Mouse (Mus musculus) ES-E14 (cell line): ENCODE measurements around the gene Edem1.

Experiments
- HCFC1 ChIP-seq: IDR thresholded peaks from 2 replicates; pipeline ENCODE4 v1.6.1; 2012; ENCODE audit warnings: low read length, inconsistent platforms, borderline replicate concordance; ENCODE audit not compliant: insufficient read depth
- ZC3H11A ChIP-seq: IDR thresholded peaks from 2 replicates; pipeline ENCODE4 v1.6.1; 2012; ENCODE audit warnings: low read depth, mild to moderate bottlenecking, inconsistent platforms, low read length, borderline replicate concordance

GRCm38 (mm10) chr6:108844771-108845170, 16.3 kb downstream of the Edem1 start:
- TF ChIP-seq HCFC1: no peak
- TF ChIP-seq ZC3H11A: no peak
